Mouse (Mus musculus): ENCODE measurements at regions not wholly inside any gene's neighbourhood (a gene's known extent, or its start where the extent isn't known, plus 50 kb on each side); places are given as distances from the start of the nearest gene placed in this dataset.
A peak's percentile ranks its signal among the peaks of the same experiment; 100 is the strongest.

- DNase-seq (ENCODE audit: low spot score), result no peak
Measured at GRCm38 (mm10) chr8:46413349-46414024, 57.4 kb upstream of the Acsl1 start.

DNA sequence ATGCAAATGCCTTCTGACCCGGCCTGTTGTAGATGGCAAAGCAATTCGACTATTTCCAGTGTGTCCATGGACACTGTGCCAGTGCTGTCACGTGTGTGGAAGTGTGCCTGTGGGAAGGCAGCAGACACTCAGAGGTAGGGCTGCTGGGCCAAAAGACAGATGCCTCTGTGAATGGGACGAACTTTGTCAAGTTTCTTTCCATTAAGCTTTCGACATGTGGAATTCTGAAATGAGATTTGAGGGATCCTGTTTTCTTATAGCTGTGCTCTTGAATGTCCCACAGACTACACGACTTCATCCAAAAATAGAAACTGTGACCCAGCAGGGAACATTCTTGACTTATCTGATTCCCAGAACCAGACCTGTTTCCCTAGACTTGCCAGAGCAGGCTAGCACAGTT lies 56.0 kb upstream of the Acsl1 start:
- DNase-seq (ENCODE audit: low spot score), result peak; percentile 58

DNA sequence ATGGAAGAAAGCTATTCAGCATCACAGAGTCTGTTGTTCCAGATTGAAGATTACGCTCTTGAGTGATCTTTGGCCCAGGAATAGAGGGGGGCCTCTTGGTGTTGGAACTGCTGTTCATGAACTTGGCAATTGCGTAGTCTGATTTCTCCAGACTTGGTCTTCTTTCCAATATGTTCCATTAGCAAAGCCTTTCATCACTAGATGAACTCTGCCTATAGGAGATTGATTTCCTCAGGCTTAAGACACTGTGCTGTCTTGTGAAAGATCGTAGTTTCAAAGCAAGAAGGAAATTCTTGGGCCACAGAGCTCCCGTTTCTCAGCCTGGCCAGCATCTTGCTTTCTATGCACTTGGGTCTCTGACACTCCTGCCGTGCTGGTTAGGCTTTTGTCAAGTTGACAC lies 51.4 kb upstream of the Acsl1 start:
- no peak for DNase-seq (ENCODE audit: low spot score)

DNA sequence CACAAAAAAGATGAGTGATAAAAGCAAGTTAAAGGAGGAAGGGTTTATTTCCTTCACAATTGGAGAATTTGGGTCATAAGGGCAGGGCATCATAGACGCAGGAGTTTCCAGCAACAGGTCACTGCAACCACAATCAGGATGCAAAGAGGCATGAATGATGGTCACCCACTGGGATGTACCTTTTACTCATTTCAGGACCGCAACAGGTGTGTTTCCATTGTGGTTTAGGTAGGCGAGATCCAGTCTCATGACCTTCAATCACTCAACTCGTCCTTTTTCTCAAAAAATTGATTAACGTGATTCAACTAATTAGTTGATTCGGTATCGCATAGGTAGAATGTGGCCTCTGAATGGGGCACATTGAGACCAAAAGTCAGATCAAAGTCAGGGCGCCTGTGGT lies 50.4 kb upstream of the Acsl1 start:
- no peak for DNase-seq (ENCODE audit: low spot score)

Data from gastrocnemius, adult 18-20 months (tissue).